Mouse (Mus musculus) NIH3T3 (cell line): ENCODE data around the gene Sema4d.

ENCODE experiments used
- DNase-seq: peaks from one replicate; pipeline ENCODE4 v3.0.0-alpha.2; 2012; ENCODE audit warnings: low read depth

Sema4d gene

DNA sequence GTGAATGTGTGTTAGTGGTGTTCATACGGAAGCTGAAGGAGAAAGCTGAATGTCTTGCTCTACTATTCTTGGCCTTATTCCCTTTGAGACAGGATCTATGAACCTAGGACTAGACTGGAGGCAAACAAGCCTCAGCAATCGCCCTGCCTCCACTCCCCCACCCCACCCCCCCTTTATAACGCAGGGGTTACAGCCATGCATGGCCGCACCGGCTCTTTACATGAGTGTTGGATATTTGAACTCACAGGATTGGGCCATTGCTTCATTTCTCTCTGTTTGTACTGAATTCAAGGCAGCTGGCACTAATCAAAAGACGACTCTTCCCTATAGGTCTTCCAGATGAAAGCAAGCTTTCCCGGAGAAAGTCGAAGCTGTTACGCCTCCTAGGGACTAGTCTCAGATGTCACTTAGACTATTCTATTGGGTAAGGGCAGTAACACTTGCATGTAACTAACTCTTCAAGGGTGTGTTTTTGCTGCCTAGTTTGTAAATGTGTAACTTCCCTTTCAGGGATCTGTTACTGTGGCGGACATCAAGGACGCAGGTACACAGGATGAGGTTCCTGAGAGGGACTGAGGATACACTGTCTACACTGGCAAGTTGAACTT is 151.3 kb downstream of the Sema4d start:
- no peak for DNase-seq

GRCm38 (mm10) chr13:51641424-51641823 is 152.1 kb downstream of the Sema4d start:
- DNase-seq = no peak

DNA sequence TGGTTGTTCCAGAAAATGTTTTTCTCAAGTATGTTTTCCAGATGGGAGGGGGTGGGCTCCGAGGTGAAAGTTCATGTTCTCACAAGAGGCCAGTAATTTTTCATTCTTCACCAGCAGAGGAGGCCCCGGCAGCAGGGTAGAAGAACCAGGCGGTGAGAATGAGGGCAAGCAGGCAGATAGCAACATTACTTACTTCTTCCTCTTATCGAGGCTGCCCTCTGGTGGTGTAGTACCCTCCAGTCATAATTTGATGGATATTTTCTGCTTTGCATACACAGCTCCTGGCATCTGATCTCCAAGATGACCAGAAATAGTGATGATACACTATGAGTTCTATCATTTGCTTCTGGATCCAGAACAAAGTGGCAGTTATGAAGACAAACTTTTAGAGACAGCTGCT is 154.6 kb downstream of the Sema4d start:
- DNase-seq = peak; percentile 11
